Mouse (Mus musculus) ES-E14 (cell line): ENCODE data around the gene Rpgrip1.

Experiments used
- CHD2 ChIP-seq: IDR thresholded peaks from 2 replicates; pipeline ENCODE4 v1.6.1; 2014; ENCODE audit warnings: mild to moderate bottlenecking, low read depth, low read length, inconsistent platforms
- HCFC1 ChIP-seq: IDR thresholded peaks from 2 replicates; pipeline ENCODE4 v1.6.1; 2012; ENCODE audit warnings: low read length, inconsistent platforms, borderline replicate concordance; ENCODE audit not compliant: insufficient read depth
- MAFK ChIP-seq: IDR thresholded peaks from 2 replicates; pipeline ENCODE4 v1.6.1; 2014; ENCODE audit warnings: mild to moderate bottlenecking, low read depth, low read length, inconsistent platforms; ENCODE audit not compliant: insufficient read depth
- ZNF384 ChIP-seq: IDR thresholded peaks from 2 replicates; pipeline ENCODE4 v1.6.1; 2012; ENCODE audit warnings: low read depth, low read length, inconsistent platforms

DNA sequence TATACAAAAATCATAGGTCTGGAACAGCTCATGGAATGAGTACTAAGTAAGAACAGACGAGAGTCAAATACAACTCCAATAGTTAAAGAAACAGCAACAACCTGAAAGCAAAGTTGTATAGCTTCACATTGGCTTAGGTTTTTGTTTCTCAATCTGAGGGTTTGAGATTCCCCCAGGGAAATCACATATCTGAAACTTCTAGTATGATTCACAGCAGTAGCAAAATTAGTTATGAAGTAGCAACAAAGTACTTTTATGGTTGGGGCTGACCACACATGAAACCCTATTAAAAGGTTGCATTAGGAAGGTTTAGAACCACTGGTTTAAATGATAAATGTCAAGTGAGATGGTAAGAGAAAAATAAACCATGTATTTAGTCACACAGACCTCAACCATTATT is 16.0 kb upstream of the Rpgrip1 start:
- TF ChIP-seq ZNF384 (no peak), HCFC1 (no peak), MAFK (no peak), CHD2 (no peak)
